In genomic region chr12:103064944-103065343, GRCm38 (mm10) we compare ENCODE assay signal across 10 mouse cellular contexts.
DNase-seq lines count a peak whose midpoint lies in the region; ATAC-seq lines count a peak whose summit lies in the region.
"Had no signal": no experiment of that assay in that cellular context is flagged by ENCODE, and none has a peak within 500 bp of the region (broad histone marks: within the 10 kb centered on the region; RNA-seq: fewer than 3 reads in every experiment).

No protein-coding gene starts in this region.

- no peak overlapping the region for H3K4me2 ChIP-seq in intestine, embryonic 15.5 days (replicated peaks)
- H3K4me2 ChIP-seq in midbrain, embryonic 12.5 days (replicated peaks), result no peak overlapping the region
- H3K4me2 ChIP-seq: embryonic facial prominence, embryonic 13.5 days; lung, embryonic 15.5 days had no signal

- H3K4me3 ChIP-seq in intestine, embryonic 15.5 days (replicated peaks), result no peak overlapping the region
- H3K4me3 ChIP-seq in midbrain, embryonic 12.5 days, result no peak overlapping the region
- H3K4me3 ChIP-seq: embryonic facial prominence, embryonic 13.5 days; lung, embryonic 15.5 days had no signal

- H3K36me3 ChIP-seq in intestine, embryonic 15.5 days, result no peaks in the 10 kb centered on the region
- H3K36me3 ChIP-seq in midbrain, embryonic 12.5 days, result 0 out of 2 replicates have a peak, but pooled peaks cover 2% of the 10 kb centered on the region
- H3K36me3 ChIP-seq: embryonic facial prominence, embryonic 13.5 days; lung, embryonic 15.5 days had no signal

- 13% methylated on average over 3 of the region's 3 CpGs for WGBS in intestine, embryonic 15.5 days
- 18% methylated on average over 3 of the region's 3 CpGs for WGBS in midbrain, embryonic 12.5 days

- H3K9me3 ChIP-seq in intestine, embryonic 15.5 days, result no peaks in the 10 kb centered on the region
- H3K9me3 ChIP-seq in midbrain, embryonic 12.5 days, result no peaks in the 10 kb centered on the region
- H3K9me3 ChIP-seq: embryonic facial prominence, embryonic 13.5 days; lung, embryonic 15.5 days had no signal

- H3K4me1 ChIP-seq in intestine, embryonic 15.5 days (replicated peaks), result no peaks in the 10 kb centered on the region
- H3K4me1 ChIP-seq in midbrain, embryonic 12.5 days, result no peaks in the 10 kb centered on the region
- H3K4me1 ChIP-seq: lung, embryonic 15.5 days had no signal

- H3K27me3 ChIP-seq in intestine, embryonic 15.5 days (replicated peaks), result no peaks in the 10 kb centered on the region
- no peaks in the 10 kb centered on the region for H3K27me3 ChIP-seq in midbrain, embryonic 12.5 days
- H3K27me3 ChIP-seq: embryonic facial prominence, embryonic 13.5 days; lung, embryonic 15.5 days had no signal

- H3K9ac ChIP-seq in intestine, embryonic 15.5 days, result no peak overlapping the region
- H3K9ac ChIP-seq in midbrain, embryonic 12.5 days (replicated peaks), result no peak overlapping the region
- H3K9ac ChIP-seq: embryonic facial prominence, embryonic 13.5 days; lung, embryonic 15.5 days had no signal

- DNase-seq in left cerebral cortex, postnatal 25 days (ENCODE audit: low spot score in 2 of 2), result peak; percentile 45 to 63
- DNase-seq in left cerebral cortex, postnatal 4 days, result no peak
- DNase-seq in Muller cell, postnatal 12 days (ENCODE audit: inconsistent ontology term), result peak; percentile 45
- peak; percentile 79 for DNase-seq in embryo, embryonic 10.5 days (ENCODE audit: low spot score)
- DNase-seq in layer of hippocampus, adult 8-10 months (ENCODE audit: low spot score in 2 of 2), result no peak
- no peak for DNase-seq in urinary bladder, adult 18-20 months (ENCODE audit: low spot score in 2 of 2)

- ATAC-seq in intestine, embryonic 15.5 days, result 0 out of 2 replicates have a peak, but pooled peaks have one; percentile 25
- 0 out of 2 replicates have a peak, but pooled peaks have one; percentile 41 for ATAC-seq in midbrain, embryonic 12.5 days (ENCODE audit: low FRiP score, low read depth)

- H3K27ac ChIP-seq in intestine, embryonic 15.5 days, result no peak overlapping the region
- no peak overlapping the region for H3K27ac ChIP-seq in midbrain, embryonic 12.5 days (replicated peaks)
- H3K27ac ChIP-seq: embryonic facial prominence, embryonic 13.5 days; lung, embryonic 15.5 days had no signal

- intact Hi-C loops in left cerebral cortex, postnatal 25 days (cut with DNase I), result loop anchor here (1.0 to 10.0 kb wide), 4 partner anchors 118 to 280 kb away; partner anchors contain the start of gene Unc79
- intact Hi-C loops in left cerebral cortex, postnatal 4 days (cut with DNase I), result loop anchor here (5.0 to 10.0 kb wide), 2 partner anchors 178 to 300 kb away; no protein-coding TSS in a partner anchor

Comparison
In these comparisons a context has a peak if more than half of its experiments do, and no peak if none do; other contexts are left out.
1. DNase-seq: peak in left cerebral cortex, postnatal 25 days (2 of 2), Muller cell, postnatal 12 days (single experiment) and embryo, embryonic 10.5 days (single experiment); none in left cerebral cortex, postnatal 4 days (single experiment), layer of hippocampus, adult 8-10 months (0 of 2) and urinary bladder, adult 18-20 months (0 of 2).